Mouse (Mus musculus) CH12.LX (cell line): ENCODE measurements at regions not wholly inside any gene's neighbourhood (a gene's known extent, or its start where the extent isn't known, plus 50 kb on each side); places are given as distances from the start of the nearest gene placed in this dataset.

Source experiments
- CTCF ChIP-seq, 2 experiments: IDR thresholded peaks in 1 of 2; conservative IDR thresholded peaks in 1 of 2; 2 replicates each; pipeline ENCODE4 v1.5.1; 2011 to 2012; ENCODE audit warnings: low read depth in 2 of 2, low read length in 2 of 2, improper control_type of control experiment in 1 of 2, inconsistent platforms in 1 of 2, mild to moderate bottlenecking in 1 of 2, moderate library complexity in 1 of 2
- JUND ChIP-seq: conservative IDR thresholded peaks from 2 replicates; pipeline ENCODE4 v1.6.1; 2011; ENCODE audit warnings: low read depth, low read length, improper control_type of control experiment
- POLR2A ChIP-seq: IDR thresholded peaks from 2 replicates; pipeline ENCODE4 v1.6.1; 2011; ENCODE audit warnings: low read depth, mild to moderate bottlenecking, improper control_type of control experiment, low read length
- TCF12 ChIP-seq: IDR thresholded peaks from 2 replicates; pipeline ENCODE4 v1.6.1; 2014; ENCODE audit warnings: low read depth, mild to moderate bottlenecking, inconsistent platforms, low read length, improper control_type of control experiment
- USF1 ChIP-seq: IDR thresholded peaks from 2 replicates; pipeline ENCODE4 v1.6.1; 2014; ENCODE audit warnings: low read depth, mild to moderate bottlenecking, inconsistent platforms, low read length, improper control_type of control experiment

DNA sequence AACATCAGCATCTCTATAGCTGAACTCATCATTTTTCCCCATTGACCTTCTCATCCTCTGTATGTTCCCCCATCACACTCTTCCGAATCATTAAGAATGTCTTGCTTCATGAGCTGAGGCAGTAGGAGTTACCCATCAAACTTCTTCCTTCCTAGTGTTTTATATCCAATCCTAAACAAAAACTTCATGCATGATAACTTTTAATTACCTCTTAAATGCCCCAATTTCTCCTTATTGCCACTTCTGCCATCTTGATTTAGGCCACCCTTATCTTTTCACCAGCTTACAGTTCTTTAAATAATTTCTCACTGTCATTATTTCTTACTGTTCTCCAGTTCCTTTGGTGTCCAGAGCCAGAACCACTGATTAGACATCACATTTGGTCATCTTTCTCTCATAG lies 277.9 kb upstream of the Fbxo33 start:
- TF ChIP-seq CTCF (conservative IDR thresholded peaks at IDR 0.05 in 1 of 2, IDR thresholded peaks at IDR 0.05 in 1 of 2; ENCODE audit: low read depth in 2 of 2, low read length in 2 of 2), result no peak
- no peak for TF ChIP-seq JUND
- TF ChIP-seq TCF12, result no peak
- TF ChIP-seq USF1, result no peak
- no peak for TF ChIP-seq POLR2A
